Mouse (Mus musculus): ENCODE measurements at regions not wholly inside any gene's neighbourhood (a gene's known extent, or its start where the extent isn't known, plus 50 kb on each side); places are given as distances from the start of the nearest gene placed in this dataset.

DNA sequence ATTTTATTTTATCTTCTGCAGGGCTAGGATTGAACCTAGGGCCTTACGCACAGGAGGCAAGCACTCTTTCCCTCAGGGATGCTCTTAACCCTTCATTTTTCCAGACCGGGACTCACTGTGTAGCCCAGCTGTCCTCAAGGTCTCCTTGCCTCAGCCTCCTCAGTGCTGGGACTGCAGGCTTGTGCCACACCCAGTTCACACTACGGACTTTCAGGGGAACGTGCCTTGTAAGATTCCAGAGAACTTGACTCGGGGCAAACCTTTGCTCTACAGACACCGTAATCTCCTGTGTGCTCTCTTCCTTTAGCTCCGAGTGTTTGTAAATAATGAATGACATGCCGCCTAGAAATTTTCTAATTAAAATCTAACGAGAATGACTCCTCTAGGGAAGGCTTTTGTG is 68.6 kb upstream of the Rybp start:
- no peak for DNase-seq
- intact Hi-C loops (cut with DNase I; ENCODE audit: low total_unique reads): no loop called here

DNA sequence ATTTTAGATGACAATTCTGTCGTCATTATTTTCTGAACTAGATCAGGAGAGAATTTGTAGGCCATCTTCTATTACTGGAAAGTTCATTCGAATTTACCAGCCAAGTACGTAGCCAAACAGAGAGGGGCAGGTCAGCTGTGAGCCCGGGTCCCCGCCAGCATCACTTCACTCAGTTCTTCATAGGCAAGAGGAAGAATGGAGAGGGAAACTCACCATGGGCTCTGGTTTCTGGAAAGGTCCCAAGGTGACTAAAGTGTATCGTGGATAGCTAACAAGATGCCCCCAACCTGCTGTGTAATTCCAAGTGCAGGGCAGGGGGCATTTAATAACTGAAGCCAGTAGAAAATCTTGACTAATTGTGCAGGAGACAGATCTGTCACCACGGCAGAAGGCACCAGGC is 60.2 kb upstream of the Rybp start:
- no peak for DNase-seq
- intact Hi-C loops (cut with DNase I; ENCODE audit: low total_unique reads): no loop called here

DNA sequence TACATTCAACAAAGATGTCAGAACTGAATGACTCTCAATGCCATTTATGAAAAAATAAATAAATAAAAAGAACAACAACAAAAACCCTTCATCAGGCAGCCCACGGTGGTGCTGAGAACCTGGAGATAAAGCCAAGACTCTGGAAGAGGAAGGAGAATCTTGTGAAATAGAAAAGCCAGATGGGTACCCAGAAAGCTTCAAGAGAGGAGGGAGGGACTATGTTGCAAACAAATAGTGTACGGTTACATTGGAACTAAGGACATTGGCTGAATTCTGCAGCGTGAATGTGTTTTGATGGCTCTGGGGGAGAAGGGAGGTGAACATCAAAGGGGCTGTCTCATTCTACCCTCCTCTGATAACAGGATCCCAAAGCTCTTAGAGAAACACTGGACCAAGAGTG is 57.8 kb upstream of the Rybp start:
- DNase-seq: no peak
- intact Hi-C loops (cut with DNase I; ENCODE audit: low total_unique reads): no loop called here

DNA sequence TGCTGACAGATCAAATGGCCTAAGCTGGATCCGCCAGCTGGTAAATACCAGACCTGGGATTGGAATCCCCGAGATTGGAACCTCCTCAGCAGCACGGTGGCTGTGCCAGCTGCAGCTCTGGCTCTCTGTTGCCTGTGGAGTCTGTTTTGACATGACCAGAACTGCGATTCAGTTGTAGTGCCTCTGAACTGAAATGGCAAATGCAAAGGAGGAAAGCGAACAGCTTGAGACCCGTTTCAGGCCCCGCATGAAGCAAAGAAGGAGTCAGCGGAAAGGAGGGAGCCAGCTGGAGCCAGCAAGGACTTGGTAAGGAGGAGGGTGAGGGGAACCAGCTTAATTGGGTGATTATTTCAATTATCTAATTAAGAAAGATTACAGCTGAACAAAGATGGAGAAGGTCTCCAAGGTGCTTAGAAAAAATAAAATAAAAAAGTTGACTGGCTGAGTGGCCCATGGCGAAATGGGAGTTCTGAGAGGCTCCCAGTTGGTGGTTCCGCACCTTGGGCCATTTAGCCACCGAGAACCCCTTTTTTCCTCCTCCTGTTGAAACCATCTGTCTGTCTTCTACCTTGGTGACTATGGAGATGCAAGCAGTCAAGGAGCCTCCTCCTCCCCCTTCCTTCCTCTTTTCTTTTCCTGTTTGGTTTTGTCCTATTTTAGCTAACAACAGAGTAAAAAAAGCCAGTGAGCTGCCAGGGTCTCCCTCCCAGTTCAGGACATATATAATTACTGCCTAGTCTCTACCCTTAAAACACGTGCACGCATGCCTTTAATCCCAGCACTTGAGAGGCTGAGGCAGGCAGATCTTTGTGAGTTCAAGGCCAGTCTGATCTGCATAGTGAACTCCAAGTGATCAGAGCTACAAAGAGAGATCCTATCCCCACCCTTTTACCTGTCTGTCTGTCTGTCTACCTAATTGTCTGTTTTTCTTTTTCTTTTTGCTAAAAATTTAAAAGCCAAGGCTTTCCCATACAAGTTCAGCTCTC is 54.3 kb upstream of the Rybp start:
- no peak for DNase-seq
- intact Hi-C loops (cut with DNase I; ENCODE audit: low total_unique reads): no loop called here

DNA sequence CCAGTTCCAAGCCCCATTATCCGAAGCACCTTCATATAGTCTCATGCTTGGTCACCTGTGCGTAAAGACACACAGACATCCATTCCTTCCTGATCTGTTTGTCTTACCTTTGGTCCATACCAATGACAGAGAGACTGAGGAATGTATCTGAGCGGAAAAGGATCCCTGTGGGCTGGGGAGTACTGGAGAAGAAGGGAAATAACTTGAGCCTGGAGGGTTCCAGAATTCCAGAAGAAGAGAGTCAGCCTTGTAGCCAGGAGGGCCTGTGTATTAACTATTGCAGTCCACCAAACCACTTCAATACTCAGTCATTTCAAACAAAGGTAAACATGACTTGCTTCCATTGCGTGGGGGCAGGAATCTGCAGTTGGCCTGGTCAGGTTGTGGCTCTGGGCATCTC is 51.0 kb upstream of the Rybp start:
- intact Hi-C loops (cut with DNase I; ENCODE audit: low total_unique reads): no loop called here
- DNase-seq: no peak
